Mouse (Mus musculus) G1E (cell line): ENCODE results near the gene Tnp2. TPM values are rescaled to one million over a fixed set of nuclear protein-coding genes. Genes with fewer than 3 reads are reported as not detected.
"Not testable (repeated sequence)": the region's sequence is repeated elsewhere in the genome, so short reads cannot be mapped to it uniquely, and the experiment has no call there.

Experiments used
- ATAC-seq: 2 replicates; pipeline ENCODE4 v1.8.0; 2016; ENCODE audit warnings: mild to moderate bottlenecking; ENCODE audit not compliant: insufficient number of reproducible peaks, poor library complexity, low FRiP score, severe bottlenecking; ENCODE audit errors: extremely low read depth
- DNase-seq: peaks from one replicate; pipeline ENCODE4 v3.0.0; 2012; ENCODE audit warnings: low spot score
- H3K27me3 ChIP-seq: 2 replicates; pipeline ENCODE4 v1.6.1; 2012; ENCODE audit warnings: mild to moderate bottlenecking, low read length, inconsistent platforms; ENCODE audit not compliant: insufficient read depth
- H3K36me3 ChIP-seq: replicated peaks from 2 replicates; pipeline ENCODE3; 2012; ENCODE audit warnings: mild to moderate bottlenecking, inconsistent platforms
- H3K4me1 ChIP-seq: 2 replicates; pipeline ENCODE4 v1.6.1; 2012; ENCODE audit warnings: low read depth, low read length, inconsistent platforms, mixed read lengths; ENCODE audit not compliant: insufficient read depth
- H3K4me3 ChIP-seq: 2 replicates; pipeline ENCODE4 v1.5.1; 2012; ENCODE audit warnings: low read depth, mild to moderate bottlenecking, inconsistent platforms, low read length, moderate library complexity, mixed read lengths
- H3K9me3 ChIP-seq: replicated peaks from 2 replicates; pipeline ENCODE4 v1.6.1; 2012; ENCODE audit warnings: inconsistent platforms
- CTCF ChIP-seq: IDR thresholded peaks from 2 replicates; pipeline ENCODE4 v1.5.1; 2012; ENCODE audit warnings: low read depth, low read length, inconsistent platforms, mixed read lengths
- GATA1 ChIP-seq: IDR thresholded peaks from 2 replicates; pipeline ENCODE4 v1.6.1; 2012; ENCODE audit warnings: borderline replicate concordance, low read length, inconsistent platforms, mixed read lengths
- GATA2 ChIP-seq: IDR thresholded peaks from 2 replicates; pipeline ENCODE4 v1.6.1; 2012; ENCODE audit warnings: low read depth, low read length, inconsistent platforms, borderline replicate concordance
- POLR2AphosphoS5 ChIP-seq: IDR thresholded peaks from 2 replicates; pipeline ENCODE4 v1.6.1; 2012; ENCODE audit warnings: low read depth, low read length, inconsistent platforms; ENCODE audit not compliant: insufficient replicate concordance
- TAL1 ChIP-seq: conservative IDR thresholded peaks from 2 replicates; pipeline ENCODE4 v1.6.1; 2012; ENCODE audit warnings: low read depth, low read length, inconsistent platforms, mixed read lengths
- polyA plus RNA-seq: library from polyadenylated mRNA; stranded (reverse); fragments of >175 nt; gene quantifications from 2 replicates; pipeline ENCODE4 v1.2.3, GENCODE M21; 2012
- total RNA-seq, 2 experiments: library from RNA; stranded (forward) in 1 of 2; stranded (reverse) in 1 of 2; fragments of 200-1000 nt in 1 of 2; fragments of >200 nt in 1 of 2; fragmentation: Nextera tagmentation in 1 of 2; gene quantifications; 2 replicates each; pipeline ENCODE4 v1.2.3; 2014 to 2017

Gene Tnp2
- total and polyA plus RNA-seq, 3 experiments: not detected

GRCm38 (mm10) chr16:10818579-10819135 lies 30.2 kb upstream of the Tnp2 start:
- Histone ChIP-seq H3K27me3 (peaks cover 61% of the 10 kb centered on the region), H3K9me3 (no peaks in the 10 kb centered on the region), H3K36me3 (no peaks in the 10 kb centered on the region), H3K4me3 (no peak overlapping the region), H3K4me1 (peaks cover 23% of the 10 kb centered on the region)
- no peak for TF ChIP-seq GATA1
- no peak for TF ChIP-seq GATA2
- TF ChIP-seq CTCF: no peak
- TF ChIP-seq POLR2AphosphoS5: no peak
- no peak for TF ChIP-seq TAL1
- ATAC-seq: no peak
- no peak for DNase-seq

- H3K36me3 ChIP-seq: no peaks in the 10 kb centered on the region
- ATAC-seq (peak; percentile 54), DNase-seq (peak; percentile 30)
- peaks cover 31% of the 10 kb centered on the region for H3K4me1 ChIP-seq
- TF ChIP-seq GATA1: no peak
- TF ChIP-seq CTCF: no peak
- TF ChIP-seq TAL1: no peak
- no peak for TF ChIP-seq POLR2AphosphoS5
- no peak for TF ChIP-seq GATA2
- H3K27me3 ChIP-seq: peaks cover 59% of the 10 kb centered on the region
- H3K9me3 ChIP-seq: no peaks in the 10 kb centered on the region
- H3K4me3 ChIP-seq: peak overlapping the region; percentile 33
These were observed 26.4 kb upstream of the Tnp2 start for GRCm38 (mm10) chr16:10814864-10815263.

GRCm38 (mm10) chr16:10813726-10814125 lies 25.3 kb upstream of the Tnp2 start:
- no peaks in the 10 kb centered on the region for H3K36me3 ChIP-seq
- ATAC-seq: no peak

GRCm38 (mm10) chr16:10812865-10813371 lies 24.5 kb upstream of the Tnp2 start, which contains the start of gene Gm11172:
Gene Gm11172 (plus strand): TSS chr16:10812915.
- peaks cover 31% of the 10 kb centered on the region for H3K4me1 ChIP-seq
- H3K4me3 ChIP-seq: no peak within 1 kb of the TSS
- H3K36me3 ChIP-seq: no peaks in the 10 kb centered on the region
- no peaks in the 10 kb centered on the region for H3K9me3 ChIP-seq
- H3K27me3 ChIP-seq: peaks cover 61% of the 10 kb centered on the region
- DNase-seq (no peak), ATAC-seq (no peak)
- no peak for TF ChIP-seq GATA1
- no peak for TF ChIP-seq TAL1
- no peak for TF ChIP-seq POLR2AphosphoS5
- TF ChIP-seq GATA2: no peak
- no peak for TF ChIP-seq CTCF

More at GRCm38 (mm10) chr16:10813726-10814125, 25.3 kb upstream of the Tnp2 start:
- H3K27me3 ChIP-seq: peaks cover 61% of the 10 kb centered on the region
- no peaks in the 10 kb centered on the region for H3K9me3 ChIP-seq
- H3K4me1 ChIP-seq: peaks cover 31% of the 10 kb centered on the region
- no peak for DNase-seq
- TF ChIP-seq POLR2AphosphoS5 (no peak), GATA1 (no peak), CTCF (no peak), GATA2 (no peak), TAL1 (no peak)
- H3K4me3 ChIP-seq: no peak overlapping the region

GRCm38 (mm10) chr16:10810376-10810775 lies 21.9 kb upstream of the Tnp2 start:
- no peak for DNase-seq

GRCm38 (mm10) chr16:10805789-10806527 lies 17.5 kb upstream of the Tnp2 start, which contains the start of gene Prm1:
Gene Prm1 (minus strand): TSS chr16:10805839.
- no peaks in the 10 kb centered on the region for H3K4me1 ChIP-seq
- H3K36me3 ChIP-seq: no peaks in the 10 kb centered on the region
- no peak for TF ChIP-seq GATA2
- DNase-seq (no peak), ATAC-seq (no peak)
- H3K9me3 ChIP-seq: no peaks in the 10 kb centered on the region
- H3K4me3 ChIP-seq: no peak within 1 kb of the TSS
- H3K27me3 ChIP-seq: peaks cover 76% of the 10 kb centered on the region

More at GRCm38 (mm10) chr16:10810376-10810775, 21.9 kb upstream of the Tnp2 start:
- TF ChIP-seq TAL1 (no peak), GATA2 (no peak), GATA1 (no peak), CTCF (no peak), POLR2AphosphoS5 (no peak)
- peaks cover 70% of the 10 kb centered on the region for H3K27me3 ChIP-seq
- H3K4me3 ChIP-seq: no peak overlapping the region
- H3K4me1 ChIP-seq: peaks cover 25% of the 10 kb centered on the region
- H3K9me3 ChIP-seq: no peaks in the 10 kb centered on the region
- H3K36me3 ChIP-seq: no peaks in the 10 kb centered on the region
- no peak for ATAC-seq

- H3K36me3 ChIP-seq, DNase-seq, H3K4me3 ChIP-seq, H3K9me3 ChIP-seq, H3K4me1 ChIP-seq, ATAC-seq: not testable (repeated sequence)
- peaks cover 52% of the 10 kb centered on the region for H3K27me3 ChIP-seq
These were observed 14.0 kb upstream of the Tnp2 start for GRCm38 (mm10) chr16:10802420-10802819.
